Mouse (Mus musculus): ENCODE results near the gene Car5a.

- no peak for TF ChIP-seq CTCF (IDR thresholded peaks at IDR 0.05; ENCODE audit: low read depth, low read length)
- TF ChIP-seq POLR2A (IDR thresholded peaks at IDR 0.05; ENCODE audit: borderline replicate concordance, low read depth, low read length): no peak
Observed at GRCm38 (mm10) chr8:121958395-121958794, 13.7 kb upstream of the Car5a start.

Measured in bone marrow macrophage, adult 2 months (primary cell).